Mouse (Mus musculus) layer of hippocampus, adult 9-11 months (tissue): ENCODE data around the gene Plet1.
A peak's percentile ranks its signal among the peaks of the same experiment; 100 is the strongest.

ENCODE experiments used
- DNase-seq: peaks from one replicate; pipeline ENCODE4 v3.0.0; 2022

Gene Plet1

DNA sequence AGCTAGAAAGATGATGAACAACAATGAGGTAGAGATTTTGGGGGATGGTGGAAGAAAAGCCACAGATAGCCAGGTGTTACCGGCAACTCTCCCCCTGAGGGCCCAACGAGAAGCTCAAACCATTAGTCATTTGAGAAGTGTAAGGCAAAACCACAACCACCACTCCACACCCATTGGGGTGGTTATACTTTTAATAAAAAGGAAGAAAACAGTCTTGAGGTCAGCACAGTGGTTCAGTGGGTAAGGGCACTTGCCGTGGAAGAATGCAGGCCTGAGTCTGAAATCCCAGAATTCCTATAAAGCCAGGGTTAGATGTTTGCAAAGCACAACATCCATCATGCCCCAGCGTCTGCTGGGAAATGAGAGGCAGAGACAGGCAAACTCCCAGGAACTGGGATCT, 43.0 kb downstream of the Plet1 start:
- no peak for DNase-seq

DNA sequence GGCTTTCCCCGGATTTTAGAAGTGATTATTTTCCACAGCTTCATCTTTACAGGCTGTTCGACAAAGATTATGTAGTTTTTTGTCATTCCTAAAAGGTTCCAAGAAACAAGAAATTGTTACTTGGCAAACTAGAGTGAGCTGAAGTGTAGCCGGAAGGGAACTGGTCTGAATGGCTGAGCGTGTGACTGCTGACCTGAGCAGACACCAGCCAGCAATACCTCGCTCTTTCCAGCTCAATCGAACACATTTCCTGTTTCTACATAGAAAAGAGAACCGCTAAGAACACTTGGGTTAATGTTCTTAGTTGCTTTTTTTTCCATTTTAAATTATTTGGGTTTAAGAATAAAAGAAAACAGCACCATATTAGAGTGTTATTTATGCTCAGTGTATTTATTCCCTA, 45.8 kb downstream of the Plet1 start:
- DNase-seq: no peak

DNA sequence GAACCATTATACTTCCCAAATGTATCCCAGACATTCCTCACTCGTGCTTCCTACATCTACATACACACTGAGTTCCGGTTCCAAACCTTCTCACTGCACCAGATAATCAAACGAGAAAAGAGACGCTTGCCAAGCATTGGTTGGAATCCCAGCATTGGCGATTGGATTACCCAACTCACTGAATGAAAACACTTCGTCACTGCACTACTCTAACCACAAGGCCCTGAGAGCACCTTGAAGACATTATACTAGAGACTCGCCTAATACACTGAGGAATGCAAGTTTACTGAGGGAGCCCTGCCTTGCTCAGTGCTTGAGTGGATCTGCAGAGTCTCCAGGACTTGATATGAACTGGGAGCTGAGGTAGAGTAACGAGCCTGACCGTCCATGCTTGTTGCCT, 48.1 kb downstream of the Plet1 start:
- DNase-seq: no peak

DNA sequence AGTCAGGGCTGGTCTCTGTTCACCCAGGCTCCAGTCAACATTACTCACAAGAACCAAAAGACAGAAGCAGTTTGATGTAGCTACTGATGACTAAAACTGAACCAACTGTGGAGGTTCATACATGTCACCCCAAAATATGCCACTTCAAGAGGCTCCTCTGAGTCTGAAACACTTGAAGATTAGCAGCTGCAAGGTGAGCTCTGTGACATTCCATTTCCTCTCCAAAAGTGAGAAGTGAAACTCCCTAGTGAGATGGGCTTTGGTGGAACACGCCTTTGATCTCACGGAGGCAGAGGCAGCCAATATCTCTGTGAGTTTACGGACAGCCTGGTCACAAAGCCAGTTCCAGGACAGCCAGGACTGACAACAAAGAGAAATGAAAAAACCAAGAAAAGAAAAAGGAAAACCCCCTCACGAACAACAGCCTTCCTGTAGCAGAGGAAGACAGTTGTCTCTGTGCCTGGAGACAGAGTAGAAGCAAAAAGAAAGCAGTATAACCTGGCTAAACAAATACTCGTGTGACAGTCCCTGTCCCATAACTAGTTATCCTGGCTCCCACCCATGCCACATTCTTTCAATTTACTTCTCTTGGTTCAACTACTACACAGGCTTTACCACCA, 53.6 kb downstream of the Plet1 start:
- no peak for DNase-seq

DNA sequence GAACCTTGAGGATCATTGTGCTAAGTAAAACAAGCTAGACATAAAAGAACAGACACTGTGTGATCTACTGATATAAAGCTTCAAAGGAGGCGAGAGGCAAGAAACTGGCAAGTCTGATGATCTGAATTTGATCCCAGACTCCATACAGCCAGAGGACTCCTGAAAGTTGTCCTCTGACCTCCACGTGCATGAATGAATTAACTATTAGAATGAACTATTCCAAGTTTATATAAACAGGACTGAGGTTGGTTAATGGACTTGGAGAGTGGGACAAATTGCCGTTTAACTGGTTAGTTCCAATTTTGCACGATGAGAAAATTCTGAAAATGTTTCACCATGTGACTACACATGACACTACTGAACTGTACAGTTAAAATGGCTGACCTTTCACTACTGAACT, 54.6 kb downstream of the Plet1 start:
- DNase-seq: no peak

DNA sequence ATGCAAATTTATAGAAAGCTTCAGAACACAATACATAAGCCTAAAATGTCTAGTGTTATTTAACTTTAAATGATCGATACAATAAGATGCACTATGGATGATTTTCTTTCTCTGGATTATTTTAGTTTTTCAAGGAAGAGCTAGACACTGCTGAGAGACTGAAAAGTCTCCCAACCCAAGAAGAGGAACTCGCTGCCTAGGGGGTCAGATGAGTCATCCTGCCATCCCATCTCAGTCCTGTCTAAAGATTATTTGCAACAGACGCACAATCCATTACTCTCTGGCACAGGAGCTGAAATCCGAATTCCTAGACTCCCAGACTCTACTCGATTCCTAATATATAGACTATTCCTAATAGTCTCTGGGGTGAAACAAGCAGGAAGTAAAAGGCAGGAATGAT, 57.9 kb downstream of the Plet1 start:
- no peak for DNase-seq

DNA sequence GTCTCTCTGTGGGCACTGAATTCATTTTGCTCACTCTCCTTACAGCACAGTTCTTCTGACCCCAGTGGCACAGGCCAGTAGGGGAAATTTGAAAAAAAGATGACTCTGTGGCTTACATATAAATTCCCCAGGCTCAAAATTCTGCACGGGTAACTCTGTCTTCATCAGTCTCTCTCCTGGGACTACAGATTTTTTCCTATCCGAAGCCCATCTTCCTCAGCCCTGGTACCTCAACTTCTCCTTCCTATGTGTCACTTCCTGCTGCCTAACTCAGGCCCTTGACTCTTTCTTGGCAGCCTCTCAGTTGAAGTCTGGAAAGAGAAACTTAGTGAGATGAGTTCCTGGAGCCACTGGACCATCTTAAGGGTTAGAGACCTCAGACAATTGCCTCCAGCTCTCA, 59.2 kb downstream of the Plet1 start:
- peak; percentile 26 for DNase-seq

DNA sequence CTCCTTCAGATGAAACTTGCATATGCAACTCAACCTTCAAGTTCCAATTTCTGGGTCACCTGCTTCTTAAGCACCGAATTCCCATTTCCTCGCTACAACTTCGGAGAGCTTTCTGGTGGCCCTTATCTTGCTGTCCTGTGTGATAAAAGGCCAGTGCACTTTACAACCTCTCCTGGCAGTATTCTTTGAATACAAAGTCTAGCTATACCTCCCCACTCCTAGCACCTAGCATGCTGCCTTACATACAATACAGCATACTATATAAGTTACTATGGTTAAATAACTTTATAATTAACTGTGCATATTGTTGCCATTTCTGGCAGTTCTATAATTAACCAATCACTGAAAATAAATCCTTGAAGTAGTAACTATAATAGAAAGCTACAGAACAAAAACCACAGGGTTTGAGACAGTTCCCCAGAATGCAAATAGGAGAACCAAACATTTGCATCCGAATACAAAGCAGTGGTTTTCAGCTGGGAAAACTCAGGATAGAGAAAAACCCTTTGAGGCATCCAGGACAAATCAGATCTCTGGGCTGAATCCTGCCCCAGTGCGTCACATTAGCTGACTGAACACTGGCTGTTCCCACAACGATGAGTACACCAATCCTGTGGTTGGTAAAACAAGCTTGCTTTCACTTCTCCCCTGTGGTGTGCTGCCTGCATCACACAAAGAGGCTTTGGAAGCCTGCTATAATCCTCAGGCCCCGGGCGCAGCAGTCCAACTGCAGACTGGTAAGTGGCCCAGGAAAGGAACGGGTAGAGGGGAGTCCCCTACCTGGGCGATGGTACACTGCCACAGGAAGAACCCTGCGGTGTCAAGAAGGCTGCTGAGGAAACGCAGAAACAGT, 60.1 kb downstream of the Plet1 start, which contains the start of gene Il18:
TSS of gene Il18 (plus strand) at position 587 of the 853 bp plus-strand sequence.
- DNase-seq: peak; percentile 90

DNA sequence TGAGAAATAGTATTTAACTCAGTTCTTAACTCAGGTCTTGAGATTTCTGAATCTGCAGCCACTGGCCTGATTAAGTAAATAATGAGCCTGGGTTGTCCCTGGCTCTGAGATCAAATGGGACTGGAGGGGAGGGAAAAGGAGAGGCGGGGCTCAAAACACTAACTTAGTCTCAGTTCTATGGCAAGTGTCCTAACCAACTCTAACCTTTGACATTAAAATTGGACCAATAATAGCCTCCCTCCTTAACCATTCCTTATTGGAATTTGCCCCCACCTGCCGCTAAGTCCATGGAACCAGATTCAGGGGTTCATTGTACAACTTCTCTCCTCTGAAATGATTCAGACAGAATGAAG, 60.7 kb downstream of the Plet1 start, which contains the start of gene Bco2:
TSS of gene Bco2 (minus strand) at position 88 of the 353 bp plus-strand sequence.
- no peak for DNase-seq
